Mouse (Mus musculus) heart, embryonic 10.5 days (tissue): ENCODE measurements around the gene Fgfr2. TPM values are rescaled to one million over a fixed set of nuclear protein-coding genes. Genes with fewer than 3 reads are reported as not detected.

Experiments used
- DNase-seq: peaks from one replicate; pipeline ENCODE4 v3.0.0-alpha.2; 2017; ENCODE audit warnings: low spot score
- H3K27ac ChIP-seq: fragments of 300-500 bp; sonication (generic); 2 replicates; pipeline ENCODE4 v1.5.1; 2016; ENCODE audit warnings: mild to moderate bottlenecking
- H3K27me3 ChIP-seq: fragments of 300-500 bp; sonication (generic); 2 replicates; pipeline ENCODE4 v1.6.1; 2016; ENCODE audit warnings: mild to moderate bottlenecking; ENCODE audit not compliant: poor library complexity, insufficient read depth, severe bottlenecking
- H3K36me3 ChIP-seq: fragments of 300-500 bp; sonication (generic); 2 replicates; pipeline ENCODE4 v1.6.1; 2016; ENCODE audit warnings: mild to moderate bottlenecking, moderate library complexity
- H3K4me1 ChIP-seq: fragments of 300-500 bp; sonication (generic); 2 replicates; pipeline ENCODE4 v1.6.1; 2016; ENCODE audit warnings: mild to moderate bottlenecking
- H3K4me3 ChIP-seq: fragments of 300-500 bp; sonication (generic); 2 replicates; pipeline ENCODE4 v1.5.1; 2016; ENCODE audit warnings: mild to moderate bottlenecking, moderate library complexity
- H3K9me3 ChIP-seq: fragments of 300-500 bp; sonication (generic); 2 replicates; pipeline ENCODE4 v1.6.1; 2016; ENCODE audit warnings: mild to moderate bottlenecking, moderate library complexity
- WGBS: fragments of 180-500 bp; shearing (Covaris S2); methylation state at CpG from one replicate; pipeline ENCODE4 v1.1.7; 2016; 5-methylcytosine and 5-hydroxymethylcytosine counted together
- polyA plus RNA-seq: library from polyadenylated mRNA; unstranded; fragments of >200 nt; fragmentation: Nextera tagmentation; extraction: Ambion mirVana; gene quantifications from 2 replicates; pipeline ENCODE4 v1.2.1, GENCODE M21; 2016

Fgfr2 gene
- polyA plus RNA-seq, 1 experiment from 2014 or later, result 46.6 TPM

GRCm38 (mm10) chr7:130649257-130649656 is 2473.9 kb downstream of the Fgfr2 start:
- no peaks in the 10 kb centered on the region for H3K9me3 ChIP-seq
- no peaks in the 10 kb centered on the region for H3K36me3 ChIP-seq
- peak overlapping the region; percentile 98 for H3K27ac ChIP-seq
- H3K4me1 ChIP-seq, result peaks cover 67% of the 10 kb centered on the region
- no peak for DNase-seq
- no peaks in the 10 kb centered on the region for H3K27me3 ChIP-seq
- H3K4me3 ChIP-seq, result no peak overlapping the region
- WGBS, result 42% methylated on average over 7 of the region's 7 CpGs

GRCm38 (mm10) chr7:130648061-130648460 is 2475.1 kb downstream of the Fgfr2 start:
- peak overlapping the region; percentile 98 for H3K27ac ChIP-seq
- H3K27me3 ChIP-seq, result no peaks in the 10 kb centered on the region
- no peaks in the 10 kb centered on the region for H3K9me3 ChIP-seq
- WGBS, result 65% methylated on average over 4 of the region's 4 CpGs
- no peak for DNase-seq
- H3K4me3 ChIP-seq, result peak overlapping the region; percentile 75; the same call in 1 of the 2 replicates
- peaks cover 60% of the 10 kb centered on the region for H3K4me1 ChIP-seq
- H3K36me3 ChIP-seq, result no peaks in the 10 kb centered on the region

GRCm38 (mm10) chr7:130646762-130647139 is 2476.4 kb downstream of the Fgfr2 start:
- under 1% methylated on average over 18 of the region's 18 CpGs for WGBS
- peaks cover 53% of the 10 kb centered on the region for H3K4me1 ChIP-seq
- no peaks in the 10 kb centered on the region for H3K36me3 ChIP-seq
- peak overlapping the region; percentile 98 for H3K27ac ChIP-seq
- no peaks in the 10 kb centered on the region for H3K9me3 ChIP-seq
- peak; percentile 93 for DNase-seq
- H3K4me3 ChIP-seq, result peak overlapping the region; percentile 75
- no peaks in the 10 kb centered on the region for H3K27me3 ChIP-seq

- peak overlapping the region; percentile 75 for H3K4me3 ChIP-seq
- WGBS, result under 1% methylated on average over 55 of the region's 55 CpGs
- no peaks in the 10 kb centered on the region for H3K36me3 ChIP-seq
- H3K27me3 ChIP-seq, result no peaks in the 10 kb centered on the region
- H3K9me3 ChIP-seq, result no peaks in the 10 kb centered on the region
- H3K4me1 ChIP-seq, result peaks cover 56% of the 10 kb centered on the region
- peak; percentile 93 for DNase-seq
- peak overlapping the region; percentile 98 for H3K27ac ChIP-seq
Observed at GRCm38 (mm10) chr7:130645994-130646761, 2477.0 kb downstream of the Fgfr2 start.

- peaks cover 52% of the 10 kb centered on the region for H3K4me1 ChIP-seq
- DNase-seq, result no peak
- H3K27me3 ChIP-seq, result no peaks in the 10 kb centered on the region
- no peaks in the 10 kb centered on the region for H3K9me3 ChIP-seq
- no peaks in the 10 kb centered on the region for H3K36me3 ChIP-seq
- H3K4me3 ChIP-seq, result peak overlapping the region; percentile 75
- 8% methylated on average over 15 of the region's 15 CpGs for WGBS
- peak overlapping the region; percentile 98 for H3K27ac ChIP-seq
Observed at GRCm38 (mm10) chr7:130645332-130645993, 2477.7 kb downstream of the Fgfr2 start.

GRCm38 (mm10) chr7:130640681-130641080 is 2482.5 kb downstream of the Fgfr2 start:
- WGBS, result 85% methylated on average over 9 of the region's 9 CpGs

GRCm38 (mm10) chr7:130637811-130638210 is 2485.3 kb downstream of the Fgfr2 start:
- Histone ChIP-seq H3K27ac (peak overlapping the region; percentile 42; the same call in 1 of the 2 replicates), H3K27me3 (no peaks in the 10 kb centered on the region), H3K9me3 (no peaks in the 10 kb centered on the region), H3K4me3 (no peak overlapping the region), H3K36me3 (no peaks in the 10 kb centered on the region), H3K4me1 (peaks cover 39% of the 10 kb centered on the region)
- DNase-seq, result no peak
- 32% methylated on average over 6 of the region's 6 CpGs for WGBS

More at GRCm38 (mm10) chr7:130640681-130641080, 2482.5 kb downstream of the Fgfr2 start:
- DNase-seq, result no peak
- Histone ChIP-seq H3K36me3 (no peaks in the 10 kb centered on the region), H3K9me3 (no peaks in the 10 kb centered on the region), H3K4me3 (no peak overlapping the region), H3K4me1 (peaks cover 36% of the 10 kb centered on the region), H3K27ac (no peak overlapping the region), H3K27me3 (no peaks in the 10 kb centered on the region)

GRCm38 (mm10) chr7:130636902-130637301 is 2486.2 kb downstream of the Fgfr2 start:
- no peaks in the 10 kb centered on the region for H3K36me3 ChIP-seq
- 82% methylated on average over 4 of the region's 4 CpGs for WGBS
- no peak overlapping the region for H3K27ac ChIP-seq
- peaks cover 39% of the 10 kb centered on the region for H3K4me1 ChIP-seq
- H3K4me3 ChIP-seq, result no peak overlapping the region
- H3K27me3 ChIP-seq, result no peaks in the 10 kb centered on the region
- DNase-seq, result no peak
- no peaks in the 10 kb centered on the region for H3K9me3 ChIP-seq

GRCm38 (mm10) chr7:130636274-130636673 is 2486.9 kb downstream of the Fgfr2 start:
- no peaks in the 10 kb centered on the region for H3K9me3 ChIP-seq
- no peaks in the 10 kb centered on the region for H3K36me3 ChIP-seq
- no peak overlapping the region for H3K27ac ChIP-seq
- peaks cover 41% of the 10 kb centered on the region for H3K4me1 ChIP-seq
- 76% methylated on average over 3 of the region's 3 CpGs for WGBS
- DNase-seq, result no peak
- no peak overlapping the region for H3K4me3 ChIP-seq
- H3K27me3 ChIP-seq, result no peaks in the 10 kb centered on the region

GRCm38 (mm10) chr7:130635212-130635611 is 2487.9 kb downstream of the Fgfr2 start:
- no peaks in the 10 kb centered on the region for H3K36me3 ChIP-seq
- H3K27me3 ChIP-seq, result no peaks in the 10 kb centered on the region
- no peaks in the 10 kb centered on the region for H3K9me3 ChIP-seq
- WGBS, result 42% methylated on average over 7 of the region's 7 CpGs
- DNase-seq, result no peak
- peak overlapping the region; percentile 65 for H3K27ac ChIP-seq
- H3K4me1 ChIP-seq, result peaks cover 43% of the 10 kb centered on the region
- H3K4me3 ChIP-seq, result no peak overlapping the region

GRCm38 (mm10) chr7:130634259-130634871 is 2488.8 kb downstream of the Fgfr2 start:
- H3K4me1 ChIP-seq, result peaks cover 43% of the 10 kb centered on the region
- H3K36me3 ChIP-seq, result no peaks in the 10 kb centered on the region
- H3K27me3 ChIP-seq, result no peaks in the 10 kb centered on the region
- peak overlapping the region; percentile 45 for H3K27ac ChIP-seq
- H3K4me3 ChIP-seq, result no peak overlapping the region
- 82% methylated on average over 4 of the region's 4 CpGs for WGBS
- H3K9me3 ChIP-seq, result no peaks in the 10 kb centered on the region
- DNase-seq, result no peak

- no peaks in the 10 kb centered on the region for H3K27me3 ChIP-seq
- no peaks in the 10 kb centered on the region for H3K9me3 ChIP-seq
- no peak for DNase-seq
- H3K27ac ChIP-seq, result peak overlapping the region; percentile 7
- no peak overlapping the region for H3K4me3 ChIP-seq
- H3K4me1 ChIP-seq, result peaks cover 40% of the 10 kb centered on the region
- 85% methylated on average over 5 of the region's 5 CpGs for WGBS
- no peaks in the 10 kb centered on the region for H3K36me3 ChIP-seq
Observed at GRCm38 (mm10) chr7:130632379-130632732, 2490.8 kb downstream of the Fgfr2 start.
